Mouse (Mus musculus) regulatory T cell (primary cell): Measurements from ENCODE around the gene Hddc3.

Source experiments
- in situ Hi-C: fragments of 300-600 bp; cut with MboI, MseI; formaldehyde crosslinking; loops from one replicate; pipeline ENCODE4 v1.15.1; 2025; ENCODE audit warnings: high pct_unique_total_duplicates

Gene Hddc3

DNA sequence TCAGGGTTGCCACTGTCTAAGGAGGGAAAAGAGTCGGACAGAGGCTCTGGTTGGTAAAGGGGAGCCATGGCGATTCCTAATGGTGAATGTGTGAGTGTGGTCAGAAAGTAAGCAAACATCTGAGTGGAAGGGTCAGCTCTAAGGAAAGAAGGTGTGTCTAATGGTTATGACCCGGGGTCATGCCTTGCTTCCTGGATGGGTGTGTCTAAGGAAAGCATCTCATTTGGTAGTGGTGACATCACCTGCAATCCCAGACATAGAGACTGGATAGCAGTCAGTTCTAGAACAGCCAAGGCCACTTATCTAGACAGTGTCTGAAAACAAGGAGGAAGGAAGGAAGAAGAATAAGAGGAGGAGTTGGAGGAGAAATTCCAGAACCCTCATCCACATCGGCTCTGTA, 8.1 kb upstream of the Hddc3 start:
- in situ Hi-C loops: no loop called here

DNA sequence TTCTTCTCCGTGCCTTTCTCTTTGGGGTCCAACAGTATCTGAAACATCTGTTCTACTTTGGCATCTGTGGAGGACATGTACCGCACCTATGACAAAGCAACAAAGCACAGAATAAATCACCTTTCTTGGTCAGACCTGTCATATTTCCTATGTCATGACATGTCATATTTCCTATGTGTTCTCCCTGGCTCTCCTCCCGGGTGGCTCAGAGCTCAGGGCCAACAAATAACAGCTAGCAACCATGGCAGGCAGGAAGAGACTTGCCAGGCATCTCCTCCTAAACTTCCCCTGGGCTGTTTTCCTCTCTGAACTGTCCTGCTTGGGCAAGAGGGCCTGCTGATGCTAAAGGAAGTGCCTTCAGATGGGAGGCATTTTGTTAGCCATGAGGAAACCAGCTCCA, 6.0 kb upstream of the Hddc3 start:
- in situ Hi-C loops: no loop called here

DNA sequence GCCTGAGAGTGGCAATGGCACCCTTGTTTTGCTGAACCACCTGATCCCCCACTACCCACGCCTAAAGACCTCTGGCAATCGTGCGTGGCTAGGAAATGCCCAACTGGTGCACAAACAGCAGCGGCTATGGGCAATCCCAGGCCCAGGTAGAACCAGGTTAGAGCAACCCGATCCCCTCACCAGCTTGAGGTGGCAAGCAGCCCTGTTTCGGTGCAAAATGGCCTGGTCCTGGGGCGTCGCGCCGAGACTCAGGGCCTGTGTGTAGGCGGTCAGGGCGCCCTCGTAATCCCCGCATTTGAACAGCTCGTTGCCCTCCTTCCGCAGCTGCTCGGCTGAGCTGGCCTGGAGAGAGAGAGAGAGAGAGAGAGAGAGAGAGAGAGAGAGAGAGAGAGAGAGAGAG, 3.5 kb upstream of the Hddc3 start:
- in situ Hi-C loops: no loop called here

DNA sequence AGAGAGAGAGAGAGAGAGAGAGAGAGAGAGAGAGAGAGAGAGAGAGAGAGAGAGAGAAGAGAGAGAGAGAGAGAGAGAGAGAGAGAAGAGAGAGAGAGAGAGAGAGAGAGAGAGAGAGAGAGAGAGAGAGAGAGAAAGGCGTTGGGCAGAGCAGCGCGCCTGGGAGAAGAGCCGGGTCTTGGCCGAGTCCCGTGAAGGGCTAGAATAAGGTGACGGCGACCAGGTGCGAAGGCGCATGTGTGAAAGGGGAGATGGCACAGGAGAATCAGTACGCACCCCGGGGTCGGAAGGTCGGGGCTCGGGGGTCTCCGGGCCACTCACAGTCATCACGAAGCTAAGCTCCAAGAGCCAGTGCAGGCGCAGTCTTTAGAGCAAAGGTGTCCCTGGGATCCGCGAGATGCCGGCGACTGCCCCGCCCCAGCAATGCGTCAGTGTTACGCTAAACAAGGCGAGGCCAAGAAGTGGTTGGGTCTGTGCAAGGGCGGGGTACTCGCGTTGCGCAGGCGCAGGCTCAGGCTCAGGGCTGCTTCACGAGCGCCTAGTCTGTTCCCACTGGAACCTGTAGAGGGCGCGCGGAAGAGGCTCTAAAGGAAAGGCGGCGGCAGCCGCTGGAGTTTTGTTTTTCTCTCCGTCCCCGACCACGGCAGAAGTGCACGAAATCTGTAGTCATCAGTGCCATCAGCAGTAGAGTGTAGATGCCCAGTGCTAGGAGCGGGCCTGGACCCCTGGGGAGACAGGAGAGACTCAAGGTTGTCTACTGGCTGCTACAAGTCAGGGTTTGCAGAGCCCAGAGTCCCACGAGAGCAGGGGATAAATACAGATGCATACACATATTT, 2.9 kb upstream of the Hddc3 start:
- in situ Hi-C loops: loop anchor here (5.0 kb wide), 1 partner anchor 37 kb away; no protein-coding TSS in a partner anchor

GRCm38 (mm10) chr7:80340793-80341192, 2.1 kb upstream of the Hddc3 start, which contains the start of gene Unc45a:
TSS of gene Unc45a (minus strand) at chr7:80341005.
- in situ Hi-C loops: loop anchor here (5.0 kb wide), 1 partner anchor 37 kb away; no protein-coding TSS in a partner anchor

DNA sequence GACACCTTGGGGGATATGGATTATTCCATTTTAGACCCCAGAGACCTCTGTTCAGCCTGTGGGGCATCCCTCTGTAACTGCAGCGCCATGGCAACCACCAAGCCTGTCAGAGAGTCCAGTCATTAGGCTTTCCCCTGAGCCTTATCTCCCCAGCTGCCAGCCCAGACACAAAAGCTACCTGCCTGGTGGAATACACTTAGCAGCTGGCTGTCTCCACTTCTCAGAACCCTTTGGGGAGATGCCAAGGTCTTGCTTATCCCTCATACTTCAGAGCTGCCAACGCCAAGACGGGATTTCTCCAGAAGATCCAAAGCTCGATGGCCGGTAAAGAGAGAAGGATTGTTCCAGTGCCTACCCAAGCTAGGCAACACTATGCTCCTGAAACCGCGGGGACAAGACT, 1.1 kb upstream of the Hddc3 start:
- in situ Hi-C loops: loop anchor here (5.0 kb wide), 1 partner anchor 36 kb away; no protein-coding TSS in a partner anchor

GRCm38 (mm10) chr7:80343270-80344018, 540 bp downstream of the Hddc3 start:
- in situ Hi-C loops: loop anchor here (5.0 kb wide), 1 partner anchor 34 kb away; no protein-coding TSS in a partner anchor

DNA sequence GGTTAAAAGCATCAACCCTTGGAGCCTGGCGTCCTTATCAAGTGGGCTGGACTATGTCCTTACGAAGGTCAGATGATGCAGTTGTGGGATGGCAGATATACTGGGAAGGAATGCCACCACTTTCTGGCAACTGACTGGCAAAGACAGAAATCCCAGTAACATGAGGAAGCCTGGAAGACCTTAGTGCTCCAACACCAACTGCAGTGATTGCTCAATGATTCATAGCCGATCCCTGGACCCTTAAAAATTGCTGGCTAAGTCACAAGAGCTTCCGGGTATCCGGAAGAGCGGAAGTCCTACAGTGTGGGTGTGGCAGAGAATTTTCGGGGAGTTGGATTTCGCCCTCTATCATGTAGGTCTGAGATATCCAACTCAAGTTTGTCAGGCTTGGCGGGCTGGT, 3.3 kb downstream of the Hddc3 start:
- in situ Hi-C loops: no loop called here

- in situ Hi-C loops: no loop called here
Measured at GRCm38 (mm10) chr7:80346830-80347229, 3.9 kb downstream of the Hddc3 start.

- in situ Hi-C loops: no loop called here
Measured at GRCm38 (mm10) chr7:80347670-80348586, 5.0 kb downstream of the Hddc3 start.

- in situ Hi-C loops: no loop called here
Measured at GRCm38 (mm10) chr7:80350808-80351207, 7.9 kb downstream of the Hddc3 start.

DNA sequence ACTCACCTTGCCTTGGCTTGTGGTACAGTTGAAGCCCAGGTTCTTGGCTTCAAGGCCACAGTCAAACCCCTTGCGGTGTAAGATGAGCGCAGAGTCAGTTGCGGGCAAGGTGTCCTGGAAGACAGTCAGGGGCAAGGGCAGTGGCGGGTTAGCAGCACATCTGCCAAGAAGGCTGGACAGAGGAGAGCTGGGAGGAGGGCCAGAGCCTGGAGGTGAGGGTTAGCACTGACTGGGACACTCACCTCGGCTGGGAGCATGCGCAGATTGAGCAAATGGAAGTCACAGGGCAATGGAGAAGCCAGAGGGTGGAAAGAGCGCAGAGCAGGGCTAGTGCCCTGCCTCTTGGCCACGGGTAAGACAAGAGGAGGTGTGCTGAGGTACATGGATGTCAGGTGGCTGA, 10.0 kb downstream of the Hddc3 start:
- in situ Hi-C loops: no loop called here

DNA sequence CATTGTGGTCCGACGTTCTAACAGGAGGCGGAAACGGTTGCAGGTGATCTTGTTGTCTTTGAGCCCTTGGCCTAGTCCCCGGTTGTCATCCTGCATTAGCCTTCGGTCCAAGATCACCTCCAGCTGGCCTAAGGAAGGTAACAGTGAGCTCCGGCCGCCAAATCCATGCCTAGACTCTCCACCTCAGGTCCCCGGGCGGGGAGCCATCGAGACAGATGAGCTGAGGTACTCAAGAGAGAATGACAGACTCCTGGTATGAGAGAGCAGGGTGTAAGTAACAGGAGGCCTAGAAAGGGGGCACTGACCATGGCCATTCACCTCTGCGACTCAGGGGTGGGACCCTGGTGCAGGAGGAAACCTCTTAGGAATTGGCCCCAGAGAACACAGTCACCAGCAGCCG, 13.4 kb downstream of the Hddc3 start:
- in situ Hi-C loops: no loop called here

GRCm38 (mm10) chr7:80357156-80357555, 14.3 kb downstream of the Hddc3 start:
- in situ Hi-C loops: no loop called here

GRCm38 (mm10) chr7:80358039-80358438, 15.1 kb downstream of the Hddc3 start:
- in situ Hi-C loops: no loop called here

DNA sequence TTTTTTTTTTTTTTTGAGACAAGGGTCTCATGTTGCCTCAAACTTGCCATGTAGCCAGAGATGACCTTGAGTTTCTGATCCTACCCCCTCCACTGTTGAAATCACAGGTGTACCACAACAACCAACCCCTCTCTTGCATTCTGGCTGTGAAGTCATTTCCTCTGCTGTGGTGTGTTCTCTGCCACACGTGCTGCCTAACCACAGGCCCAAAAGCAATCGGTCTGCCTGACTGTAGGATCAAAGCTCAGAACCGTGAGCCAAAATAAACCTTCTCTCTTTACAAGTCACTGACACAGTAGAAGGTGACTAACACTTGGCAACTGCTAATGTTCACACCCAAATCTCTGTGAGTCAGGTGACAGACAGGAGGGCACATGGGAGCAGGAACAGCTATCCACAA, 17.5 kb downstream of the Hddc3 start:
- in situ Hi-C loops: no loop called here

- in situ Hi-C loops: no loop called here
Measured at GRCm38 (mm10) chr7:80365759-80366158, 22.9 kb downstream of the Hddc3 start.

DNA sequence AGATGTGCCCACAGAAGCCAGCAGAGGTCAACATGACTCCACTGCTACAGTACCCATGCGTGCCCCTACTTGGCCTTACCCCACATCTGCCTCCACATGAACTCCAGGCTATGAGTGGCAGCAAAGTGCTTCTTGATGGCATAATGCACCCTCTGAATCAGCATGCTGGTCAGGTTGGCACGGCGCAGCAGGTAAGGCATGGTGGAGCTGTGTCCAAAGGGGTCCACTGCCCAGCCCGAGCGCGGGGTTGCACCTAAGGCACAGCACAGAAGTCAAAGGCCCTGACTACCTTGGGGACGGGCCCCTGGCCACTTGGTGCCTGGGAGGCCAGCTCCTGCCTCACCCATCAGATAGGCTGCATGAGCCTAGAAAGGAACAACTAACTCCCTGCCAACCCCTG, 24.3 kb downstream of the Hddc3 start:
- in situ Hi-C loops: no loop called here

DNA sequence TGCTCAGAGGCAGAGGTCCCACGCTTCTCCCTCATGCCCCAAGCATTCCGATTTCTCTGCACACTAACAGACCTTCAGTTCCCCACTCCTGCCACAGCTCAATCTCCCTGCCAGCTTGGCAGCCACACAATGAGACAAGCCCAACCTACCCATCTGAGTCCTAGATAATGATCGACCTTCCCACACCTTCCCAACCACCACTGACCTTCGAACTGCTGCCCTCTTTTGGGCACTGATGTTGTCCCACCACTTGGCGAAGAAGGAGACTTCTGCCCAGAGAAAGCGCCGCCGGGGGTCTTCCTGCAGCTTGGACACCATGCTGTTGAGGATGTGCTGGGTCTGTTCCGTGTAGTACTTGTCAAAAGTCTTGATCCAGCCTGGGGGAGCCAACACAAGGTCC, 25.1 kb downstream of the Hddc3 start:
- in situ Hi-C loops: no loop called here

GRCm38 (mm10) chr7:80368635-80369421, 25.9 kb downstream of the Hddc3 start:
- in situ Hi-C loops: no loop called here

DNA sequence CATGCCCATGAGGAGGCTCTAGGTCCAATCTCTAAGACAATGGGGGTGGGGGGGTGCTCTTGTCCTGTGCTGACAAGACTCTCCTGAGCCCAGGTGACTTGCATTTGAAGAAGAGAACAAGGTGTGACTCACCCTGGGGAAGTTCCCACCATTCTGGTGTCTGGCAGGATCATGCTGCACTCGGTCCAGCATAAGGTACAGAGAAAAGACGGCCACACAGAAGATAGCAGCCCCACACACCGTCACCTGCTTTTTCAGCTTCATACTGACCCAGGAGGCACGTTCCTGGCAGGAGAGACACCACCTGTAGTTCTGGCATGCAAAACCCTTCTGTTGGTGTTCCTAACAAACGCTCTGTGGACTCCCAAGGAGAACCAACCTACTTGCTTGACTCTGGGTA, 26.6 kb downstream of the Hddc3 start:
- in situ Hi-C loops: no loop called here
